Mouse (Mus musculus): Measurements from ENCODE around the gene Bcl6b. TPM values are rescaled to one million over a fixed set of nuclear protein-coding genes. Genes with fewer than 3 reads are reported as not detected.

The Bcl6b gene
- polyA plus RNA-seq, 1 experiment from 2014 or later: 3.2 TPM

DNA sequence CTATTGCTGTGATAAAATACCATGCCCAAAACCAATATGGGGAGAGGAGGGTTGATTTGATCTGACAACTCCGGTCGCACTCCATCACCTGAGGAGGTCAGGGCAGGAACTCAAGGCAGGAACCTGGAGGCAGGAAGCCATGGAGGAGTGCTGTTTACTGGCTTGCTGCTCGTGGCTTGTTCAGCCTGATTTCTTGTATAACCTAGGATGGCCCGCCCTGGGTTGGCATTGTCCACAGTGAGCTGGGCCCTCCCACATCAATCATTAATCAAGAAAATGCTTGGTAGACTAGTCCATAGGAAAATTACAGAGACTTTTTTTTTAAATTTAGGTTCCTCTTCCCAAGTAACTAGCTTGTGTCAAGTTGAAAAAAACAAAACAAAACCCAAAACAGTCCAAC is 55.1 kb downstream of the Bcl6b start:
- Histone ChIP-seq H3K4me3 (ENCODE audit: low read depth, low read length) (no peak overlapping the region), H3K9ac (ENCODE audit: low read length) (no peak overlapping the region), H3K27me3 (ENCODE audit: control insufficient read depth, insufficient read depth, low read length) (no peaks in the 10 kb centered on the region), H3K9me3 (ENCODE audit: control insufficient read depth, low read length) (no peaks in the 10 kb centered on the region), H3K4me1 (replicated peaks; ENCODE audit: control insufficient read depth, insufficient read depth) (no peaks in the 10 kb centered on the region), H3K27ac (replicated peaks) (no peak overlapping the region), H3K36me3 (ENCODE audit: control insufficient read depth, insufficient read depth, low read length) (no peaks in the 10 kb centered on the region), H3K4me2 (replicated peaks; ENCODE audit: low read depth) (no peak overlapping the region)
- DNase-seq (ENCODE audit: low spot score): no peak
- no peak for TF ChIP-seq CTCF (IDR thresholded peaks at IDR 0.05; ENCODE audit: low read depth)
- TF ChIP-seq EP300 (optimal IDR thresholded peaks at IDR 0.05): no peak
- ATAC-seq (ENCODE audit: low FRiP score, low TSS enrichment): no peak
- 68% methylated on average over 4 of the region's 4 CpGs for WGBS

MicroRNAs within 50 kb of the gene (microRNA counts, 519-probe panel; counts per million panel counts)
- microRNA mmu-miR-195 (2,985 counts per million, percentile 10 among the panel's probes with 10 or more counts), microRNA mmu-miR-497 (2,483 counts per million, percentile 5 among the panel's probes with 10 or more counts)

Small RNA genes lying within 50 kb of the gene (microRNA-seq; reads per million reads assigned to microRNA genes)
- 1,878 reads per million, percentile 79 among the genes with 10 or more reads in this experiment for gene Mir195a
- gene Mir497: not detected
- not detected for gene Mir497b

Other genes with a start within 250 kb of the Bcl6b start
- gene Ctdnep1, start 248.6 kb downstream of the Bcl6b start, polyA plus RNA-seq (2015; fragmentation: Nextera tagmentation; extraction: Ambion mirVana): 13.1 and 14.9 TPM in 2 replicates
- 73.1 and 73.4 TPM in 2 replicates for gene Elp5, start 247.3 kb downstream of the Bcl6b start, polyA plus RNA-seq (2015; fragmentation: Nextera tagmentation; extraction: Ambion mirVana)
- gene Gabarap, start 238.7 kb downstream of the Bcl6b start, polyA plus RNA-seq (2015; fragmentation: Nextera tagmentation; extraction: Ambion mirVana): 536 and 544 TPM in 2 replicates
- 34.4 and 38.5 TPM in 2 replicates for gene Phf23, start 234.0 kb downstream of the Bcl6b start, polyA plus RNA-seq (2015; fragmentation: Nextera tagmentation; extraction: Ambion mirVana)
- 9.8 and 11.1 TPM in 2 replicates for gene Dvl2, start 229.2 kb downstream of the Bcl6b start, polyA plus RNA-seq (2015; fragmentation: Nextera tagmentation; extraction: Ambion mirVana)
- gene Acadvl, start 214.4 kb downstream of the Bcl6b start, polyA plus RNA-seq (2015; fragmentation: Nextera tagmentation; extraction: Ambion mirVana): 136 and 143 TPM in 2 replicates
- 2.6 and 3.9 TPM in 2 replicates for gene Dlg4, start 212.9 kb downstream of the Bcl6b start, polyA plus RNA-seq (2015; fragmentation: Nextera tagmentation; extraction: Ambion mirVana)
- gene Asgr1, start 175.7 kb downstream of the Bcl6b start, polyA plus RNA-seq (2015; fragmentation: Nextera tagmentation; extraction: Ambion mirVana): 0.70 and 0.83 TPM in 2 replicates
- 0.19 and 0.30 TPM in 2 replicates for gene Asgr2, start 137.2 kb downstream of the Bcl6b start, polyA plus RNA-seq (2015; fragmentation: Nextera tagmentation; extraction: Ambion mirVana)
- 0.48 and 0.68 TPM in 2 replicates for gene Mgl2, start 99.5 kb downstream of the Bcl6b start, polyA plus RNA-seq (2015; fragmentation: Nextera tagmentation; extraction: Ambion mirVana)
- gene Clec10a, start 73.6 kb downstream of the Bcl6b start, polyA plus RNA-seq (2015; fragmentation: Nextera tagmentation; extraction: Ambion mirVana): 1.0 and 1.4 TPM in 2 replicates
- 2.5 and 3.1 TPM in 2 replicates for gene Slc16a11, start 17.0 kb downstream of the Bcl6b start, polyA plus RNA-seq (2015; fragmentation: Nextera tagmentation; extraction: Ambion mirVana)
- gene Slc16a13, start 8.7 kb downstream of the Bcl6b start, polyA plus RNA-seq (2015; fragmentation: Nextera tagmentation; extraction: Ambion mirVana): 5.7 and 6.1 TPM in 2 replicates
- gene 0610010K14Rik, start 8.1 kb upstream of the Bcl6b start, polyA plus RNA-seq (2015; fragmentation: Nextera tagmentation; extraction: Ambion mirVana): 81.0 and 83.6 TPM in 2 replicates
- 7.5 and 10.1 TPM in 2 replicates for gene Gm21988, start 10.0 kb upstream of the Bcl6b start, polyA plus RNA-seq (2015; fragmentation: Nextera tagmentation; extraction: Ambion mirVana)
- 317 and 326 TPM in 2 replicates for gene Rnasek, start 10.0 kb upstream of the Bcl6b start, polyA plus RNA-seq (2015; fragmentation: Nextera tagmentation; extraction: Ambion mirVana)
- 13.8 and 16.5 TPM in 2 replicates for gene Alox12, start 25.6 kb upstream of the Bcl6b start, polyA plus RNA-seq (2015; fragmentation: Nextera tagmentation; extraction: Ambion mirVana)
- 0.05 and 0.17 TPM in 2 replicates for gene Alox12e, start 92.8 kb upstream of the Bcl6b start, polyA plus RNA-seq (2015; fragmentation: Nextera tagmentation; extraction: Ambion mirVana)
- 3.2 and 12.3 TPM in 2 replicates for gene Alox15, start 122.2 kb upstream of the Bcl6b start, polyA plus RNA-seq (2015; fragmentation: Nextera tagmentation; extraction: Ambion mirVana)
- gene Pelp1, start 180.2 kb upstream of the Bcl6b start, polyA plus RNA-seq (2015; fragmentation: Nextera tagmentation; extraction: Ambion mirVana): 10.4 and 10.8 TPM in 2 replicates
- 9.0 and 9.5 TPM in 2 replicates for gene Arrb2, start 202.8 kb upstream of the Bcl6b start, polyA plus RNA-seq (2015; fragmentation: Nextera tagmentation; extraction: Ambion mirVana)
- gene Med11, start 222.1 kb upstream of the Bcl6b start, polyA plus RNA-seq (2015; fragmentation: Nextera tagmentation; extraction: Ambion mirVana): 27.4 and 28.6 TPM in 2 replicates
- gene Zmynd15, start 229.6 kb upstream of the Bcl6b start, polyA plus RNA-seq (2015; fragmentation: Nextera tagmentation; extraction: Ambion mirVana): 0.62 and 0.86 TPM in 2 replicates
- 15.8 and 18.1 TPM in 2 replicates for gene Cxcl16, start 230.2 kb upstream of the Bcl6b start, polyA plus RNA-seq (2015; fragmentation: Nextera tagmentation; extraction: Ambion mirVana)

Measured in stomach, postnatal 0 days (tissue).